ENCODE assay signal across 17 mouse cellular contexts in the genomic region with DNA sequence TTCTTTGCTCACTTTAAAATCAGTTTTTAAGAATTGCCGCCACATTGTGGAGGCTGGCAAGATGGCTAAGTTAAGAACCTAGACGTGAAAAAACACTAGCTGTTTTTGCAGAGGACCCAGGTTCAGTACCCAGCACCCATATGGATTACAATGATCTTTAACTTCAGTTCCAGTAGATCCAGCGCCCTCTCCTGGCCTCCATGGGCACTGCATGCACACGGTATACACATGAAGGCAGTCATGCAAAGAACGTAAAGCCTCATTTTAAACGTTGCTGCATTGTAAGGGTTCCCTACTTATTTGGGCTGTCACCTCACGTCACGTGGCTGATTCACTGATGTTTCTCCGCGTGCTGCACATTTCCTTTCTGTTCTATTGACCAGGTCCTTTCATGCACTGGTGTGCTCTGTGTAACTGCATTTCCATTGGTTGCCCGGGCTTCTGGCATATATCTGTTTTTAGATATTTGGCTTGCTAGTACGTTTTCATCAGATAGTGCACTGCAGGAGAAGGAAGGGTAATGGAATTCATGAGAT. TPM values are rescaled to one million over a fixed set of nuclear protein-coding genes. Genes with fewer than 3 reads are reported as not detected.
DNase-seq lines count a peak whose midpoint lies in the region; ATAC-seq and TF ChIP-seq lines count a peak whose summit lies in the region.
"Had no signal": no experiment of that assay in that cellular context is flagged by ENCODE, and none has a peak within 500 bp of the region (broad histone marks: within the 10 kb centered on the region; RNA-seq: fewer than 3 reads in every experiment).

No protein-coding gene starts in this region.

- H3K36me3 ChIP-seq in liver, embryonic 11.5 days (ENCODE audit: control insufficient read depth, insufficient read depth, low read length) = no peaks in the 10 kb centered on the region
- H3K36me3 ChIP-seq in E14TG2a.4 (ENCODE audit: insufficient read depth, low read length) = no peaks in the 10 kb centered on the region; the same call in 1 of the 2 replicates
- H3K36me3 ChIP-seq in forebrain, embryonic 10.5 days (replicated peaks) = peaks cover 6% of the 10 kb centered on the region
- H3K36me3 ChIP-seq: embryonic facial prominence, embryonic 15.5 days; limb, embryonic 13.5 days had no signal

- ATAC-seq in liver, embryonic 11.5 days (replicated peaks; ENCODE audit: low FRiP score) = no peak

- TF ChIP-seq CTCF in cerebellum, adult 2 months (IDR thresholded peaks at IDR 0.05; ENCODE audit: borderline replicate concordance, insufficient read depth, low read depth, low read length) = peak; percentile 16; the same call in 1 of the 2 replicates
- TF ChIP-seq CTCF in E14TG2a.4 (conservative IDR thresholded peaks at IDR 0.05; ENCODE audit: low read length) = peak; percentile 69

- no peak for DNase-seq in cerebellum, adult 2 months
- DNase-seq in cerebellum, adult 11 months = no peak
- peak; percentile 36 for DNase-seq in liver
- no peak for DNase-seq in liver, embryonic 11.5 days (ENCODE audit: low spot score)
- DNase-seq in induced T-regulatory cell, adult 2 months (ENCODE audit: low read depth) = peak; percentile 40
- DNase-seq in gastrocnemius, postnatal 10 days = no peak
- DNase-seq in forebrain, embryonic 10.5 days (ENCODE audit: extremely low spot score, low spot score) = no peak
- DNase-seq: adrenal gland, postnatal 36 days; cerebellum, adult 9-11 months; heart, adult 11 months; heart, postnatal 36 days; kidney, adult 18-20 months; thymus, postnatal 25 days had no signal

- no peak overlapping the region for H3K4me2 ChIP-seq in liver, embryonic 11.5 days
- H3K4me2 ChIP-seq: embryonic facial prominence, embryonic 15.5 days; limb, embryonic 13.5 days had no signal

- H3K4me1 ChIP-seq in cerebellum, adult 2 months (ENCODE audit: control insufficient read depth, insufficient read depth, low read length) = no peaks in the 10 kb centered on the region
- H3K4me1 ChIP-seq in liver, embryonic 11.5 days (replicated peaks; ENCODE audit: control insufficient read depth, insufficient read depth, low read length) = peaks cover 8% of the 10 kb centered on the region
- H3K4me1 ChIP-seq in E14TG2a.4 (replicated peaks; ENCODE audit: low read depth, low read length) = peaks cover 9% of the 10 kb centered on the region
- H3K4me1 ChIP-seq in forebrain, embryonic 10.5 days = 0 out of 2 replicates have a peak, but pooled peaks cover under 1% of the 10 kb centered on the region
- H3K4me1 ChIP-seq: embryonic facial prominence, embryonic 15.5 days; limb, embryonic 13.5 days had no signal

- no peak overlapping the region for H3K4me3 ChIP-seq in cerebellum, adult 2 months (replicated peaks; ENCODE audit: insufficient read depth, low read depth, low read length)
- no peak overlapping the region for H3K4me3 ChIP-seq in liver, embryonic 11.5 days (ENCODE audit: low read depth, low read length)
- no peak overlapping the region for H3K4me3 ChIP-seq in E14TG2a.4 (replicated peaks; ENCODE audit: low read length)
- H3K4me3 ChIP-seq in forebrain, embryonic 10.5 days = no peak overlapping the region
- H3K4me3 ChIP-seq: embryonic facial prominence, embryonic 15.5 days; limb, embryonic 13.5 days had no signal

- no peaks in the 10 kb centered on the region for H3K9me3 ChIP-seq in liver, embryonic 11.5 days (ENCODE audit: control insufficient read depth, low read length)
- no peaks in the 10 kb centered on the region for H3K9me3 ChIP-seq in E14TG2a.4 (ENCODE audit: low read length)
- no peaks in the 10 kb centered on the region for H3K9me3 ChIP-seq in forebrain, embryonic 10.5 days
- H3K9me3 ChIP-seq: embryonic facial prominence, embryonic 15.5 days; limb, embryonic 13.5 days had no signal

- no peaks in the 10 kb centered on the region for H3K27me3 ChIP-seq in cerebellum, adult 2 months (ENCODE audit: control insufficient read depth, insufficient read depth, low read length)
- H3K27me3 ChIP-seq in liver, embryonic 11.5 days (replicated peaks; ENCODE audit: control insufficient read depth, insufficient read depth, low read length) = peaks cover under 1% of the 10 kb centered on the region; the same call in 1 of the 2 replicates
- peaks cover 14% of the 10 kb centered on the region for H3K27me3 ChIP-seq in E14TG2a.4 (ENCODE audit: insufficient read depth, low read length)
- H3K27me3 ChIP-seq in forebrain, embryonic 10.5 days (ENCODE audit: poor library complexity, severe bottlenecking) = peaks cover 1% of the 10 kb centered on the region
- H3K27me3 ChIP-seq: embryonic facial prominence, embryonic 15.5 days; limb, embryonic 13.5 days had no signal

- 78% methylated on average over 12 of the region's 12 CpGs for WGBS in cerebellum, adult 2 months
- 62% methylated on average over 12 of the region's 12 CpGs for WGBS in liver, embryonic 11.5 days
- 80% methylated on average over 12 of the region's 12 CpGs for WGBS in forebrain, embryonic 10.5 days

- no peak overlapping the region for H3K9ac ChIP-seq in liver, embryonic 11.5 days (ENCODE audit: low read depth, low read length)
- H3K9ac ChIP-seq: embryonic facial prominence, embryonic 15.5 days; limb, embryonic 13.5 days had no signal

- TF ChIP-seq POLR2A in cerebellum, adult 2 months (IDR thresholded peaks at IDR 0.05; ENCODE audit: borderline replicate concordance, insufficient read depth, low read length) = no peak

- H3K27ac ChIP-seq in cerebellum, adult 2 months (ENCODE audit: insufficient read depth, low read length) = no peak overlapping the region
- no peak overlapping the region for H3K27ac ChIP-seq in liver, embryonic 11.5 days (ENCODE audit: low read depth, low read length)
- H3K27ac ChIP-seq in forebrain, embryonic 10.5 days = no peak overlapping the region
- H3K27ac ChIP-seq: embryonic facial prominence, embryonic 15.5 days; limb, embryonic 13.5 days had no signal

RNA-seq across cellular contexts. Expression of gene Il13, which starts 8.3 kb away (rescaled TPM):
- polyA plus RNA-seq in cerebellum, adult 2 months (2012; rRNA removed) = not detected in 2 replicates
- polyA plus RNA-seq in liver, embryonic 11.5 days (2014; fragmentation: Nextera tagmentation; extraction: Ambion mirVana) = not detected in 2 replicates
- not detected for total RNA-seq in gastrocnemius, postnatal 10 days (2021)
- not detected in 2 replicates for polyA plus RNA-seq in forebrain, embryonic 10.5 days (2016; fragmentation: Nextera tagmentation; extraction: Ambion mirVana)
- total RNA-seq: adrenal gland, postnatal 36 days; heart, postnatal 36 days; neutrophil, adult 5-6 weeks had no signal
- polyA plus RNA-seq: embryonic facial prominence, embryonic 15.5 days had no signal

RNA-seq across cellular contexts. Expression of gene Il4, which starts 24.3 kb away (rescaled TPM):
- not detected in 2 replicates for polyA plus RNA-seq in cerebellum, adult 2 months (2012; rRNA removed)
- polyA plus RNA-seq in liver, embryonic 11.5 days (2014; fragmentation: Nextera tagmentation; extraction: Ambion mirVana) = 1.9 and 3.2 TPM in 2 replicates
- total RNA-seq in gastrocnemius, postnatal 10 days (2021) = not detected
- 0.77 and 0.96 TPM in 2 replicates for polyA plus RNA-seq in forebrain, embryonic 10.5 days (2016; fragmentation: Nextera tagmentation; extraction: Ambion mirVana)
- total RNA-seq: adrenal gland, postnatal 36 days; heart, postnatal 36 days had no signal

Comparison
In these comparisons a context has a peak if more than half of its experiments do, and no peak if none do; other contexts are left out.
1. DNase-seq: peak in liver (single experiment) and induced T-regulatory cell, adult 2 months (single experiment); none in cerebellum, adult 2 months (0 of 2), cerebellum, adult 11 months (single experiment), liver, embryonic 11.5 days (single experiment), gastrocnemius, postnatal 10 days (single experiment) and forebrain, embryonic 10.5 days (single experiment).